Mouse (Mus musculus) neural tube, postnatal 0 days (tissue): ENCODE data around the gene Olfr316. TPM values are rescaled to one million over a fixed set of nuclear protein-coding genes. Genes with fewer than 3 reads are reported as not detected.

Source experiments
- polyA plus RNA-seq: library from polyadenylated mRNA; unstranded; fragments of >200 nt; fragmentation: Nextera tagmentation; extraction: Ambion mirVana; gene quantifications from 2 replicates; pipeline ENCODE4 v1.2.1, GENCODE M21; 2015

Olfr316 gene
- polyA plus RNA-seq, result not detected in 2 replicates

DNA sequence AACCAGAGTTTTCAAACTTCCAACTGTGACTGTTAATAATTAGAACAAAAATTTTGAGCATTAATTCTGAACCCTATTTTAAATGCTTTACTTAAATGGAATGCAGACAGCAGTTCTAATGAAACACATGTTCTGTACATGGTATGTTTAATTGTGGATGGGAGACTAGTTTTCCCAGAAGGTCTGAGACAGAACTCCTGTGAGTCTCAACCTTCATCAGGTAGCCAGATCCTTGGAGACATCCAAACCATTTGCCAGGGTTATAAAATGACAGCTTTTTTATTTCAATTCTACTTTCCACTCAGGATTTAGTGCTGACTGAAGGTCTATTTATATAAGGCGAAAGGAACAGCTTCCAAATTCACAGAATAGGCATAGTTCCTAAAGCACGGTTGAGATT, at the start of gene Olfr316:
TSS of gene Olfr316 (plus strand) at position 301 of the 400 bp plus-strand sequence.

DNA sequence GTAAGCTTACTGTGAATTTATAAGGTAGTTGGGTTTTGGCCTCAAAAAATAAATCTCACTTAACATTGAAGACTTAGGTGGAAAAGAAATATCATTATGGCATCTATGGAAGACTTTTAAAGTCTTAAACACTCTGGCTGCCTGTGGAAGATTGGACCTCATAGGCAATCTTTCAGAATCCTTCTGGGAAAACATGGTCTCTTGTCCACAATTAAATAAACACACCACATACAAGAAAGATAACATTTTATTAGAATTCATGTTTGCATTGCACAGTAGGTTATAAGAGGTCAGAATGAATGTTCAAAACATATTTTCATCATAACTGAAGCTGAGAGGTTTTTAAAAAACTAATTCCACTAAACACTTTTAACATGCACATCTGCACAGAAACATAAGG, 28.6 kb upstream of the Olfr316 start, which contains the start of gene Olfr318:
TSS of gene Olfr318 (minus strand) at position 101 of the 400 bp plus-strand sequence.

DNA sequence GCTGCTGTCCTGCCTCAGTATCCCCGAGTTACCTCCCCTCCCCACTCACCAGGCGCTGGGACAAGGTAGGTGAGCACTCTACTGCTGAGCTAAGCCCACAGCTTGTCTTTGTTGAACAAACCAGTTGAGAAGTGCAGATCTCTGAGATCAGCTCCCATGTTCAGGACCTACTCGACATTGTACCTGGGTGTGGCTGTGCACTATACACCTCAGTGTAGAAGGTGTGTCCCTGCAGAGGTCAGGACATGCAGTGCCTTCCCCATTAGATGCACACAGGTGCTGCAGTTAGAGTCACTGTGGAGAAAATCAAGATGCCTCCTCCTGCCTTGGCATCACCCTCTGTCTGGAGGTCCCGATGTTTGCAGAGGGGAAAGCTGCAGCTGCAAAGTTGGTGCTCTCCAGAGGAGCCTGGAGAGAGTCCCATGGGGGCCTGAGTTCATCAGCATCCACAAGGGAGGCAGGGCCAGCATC, 13.7 kb upstream of the Olfr316 start, which contains the start of gene Olfr317:
TSS of gene Olfr317 (minus strand) at position 421 of the 471 bp plus-strand sequence.

GRCm38 (mm10) chr11:58772888-58773287, 20.4 kb downstream of the Olfr316 start, which contains the start of gene Olfr315:
Gene Olfr315 (plus strand): TSS chr11:58773188.

DNA sequence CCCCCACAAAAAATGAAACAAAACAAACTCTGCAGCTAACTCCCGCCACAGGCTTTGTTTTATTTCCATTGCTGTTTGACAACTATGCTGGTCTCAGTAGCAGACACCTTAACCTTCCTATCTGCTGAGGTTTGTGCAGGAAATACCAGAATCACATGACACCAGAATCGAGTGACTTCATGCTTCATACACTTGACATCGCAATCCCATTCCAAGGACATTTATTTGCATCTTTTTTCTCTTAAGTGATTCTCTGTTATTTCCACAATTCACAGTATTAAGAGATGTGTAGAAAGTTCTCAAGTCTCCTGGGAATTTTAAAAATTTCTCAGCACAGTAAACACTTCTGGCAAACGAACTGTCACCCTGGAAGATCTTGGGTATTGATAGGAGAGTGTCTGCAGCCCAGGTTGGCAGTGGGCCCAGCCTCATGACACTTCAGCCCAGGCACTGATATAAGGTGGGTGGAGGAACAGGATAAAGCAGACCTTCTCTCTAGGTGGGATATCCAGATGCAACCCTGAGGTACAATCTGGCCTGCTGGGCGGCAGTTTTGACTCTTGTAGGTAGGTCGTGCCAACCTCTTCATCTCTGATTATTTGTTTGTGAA, 30.1 kb downstream of the Olfr316 start, which contains the start of gene Olfr314:
TSS of gene Olfr314 (plus strand) at position 473 of the 610 bp plus-strand sequence.

DNA sequence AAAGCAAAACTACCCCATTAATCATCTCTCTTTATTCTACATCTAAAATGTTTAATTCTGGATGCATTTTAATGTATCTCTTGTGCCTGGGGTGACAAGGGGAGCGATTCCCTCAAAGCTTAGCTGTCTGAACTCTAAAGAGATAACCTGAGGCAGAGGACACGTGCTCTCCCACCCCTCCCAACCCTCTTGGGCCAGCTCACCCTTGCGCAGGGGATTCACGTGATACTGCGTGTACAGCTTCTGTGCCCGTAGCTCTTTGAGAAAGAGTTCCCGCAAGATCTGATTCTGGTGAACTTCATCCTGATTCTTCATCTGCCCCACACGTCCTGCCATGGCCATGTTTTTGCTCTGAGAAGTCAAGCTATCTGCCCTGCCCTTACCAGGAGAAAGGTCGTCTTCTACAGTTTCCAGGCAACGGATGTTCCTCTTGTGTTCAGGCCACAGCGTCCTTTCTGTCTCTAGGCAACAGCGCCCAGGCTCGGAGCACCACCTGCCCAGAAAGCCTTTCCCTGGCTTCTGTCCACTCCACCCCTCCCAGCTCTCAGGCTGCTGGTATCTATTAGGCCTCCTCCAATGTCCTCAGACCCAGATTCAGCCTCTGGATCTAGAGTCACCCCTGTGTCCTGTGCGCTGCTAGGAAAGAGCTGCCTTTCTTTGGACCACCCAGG, 49.2 kb downstream of the Olfr316 start, which contains the start of gene Fam183b:
TSS of gene Fam183b (minus strand) at position 403 of the 671 bp plus-strand sequence.

Other genes with a start within 250 kb of the Olfr316 start
- 0.17 TPM in 1 of 2 replicates, not detected in the other for gene Olfr330, start 217.9 kb upstream of the Olfr316 start, polyA plus RNA-seq
- gene Olfr329-ps, start 206.3 kb upstream of the Olfr316 start, polyA plus RNA-seq, result 0.04 and 0.08 TPM in 2 replicates
- gene Olfr328, start 197.1 kb upstream of the Olfr316 start, polyA plus RNA-seq, result 0.12 and 0.18 TPM in 2 replicates
- 0.09 and 0.23 TPM in 2 replicates for gene Olfr224, start 182.2 kb upstream of the Olfr316 start, polyA plus RNA-seq
- gene Olfr325, start 175.0 kb upstream of the Olfr316 start, polyA plus RNA-seq, result not detected in 2 replicates
- 0.21 and 0.41 TPM in 2 replicates for gene Olfr324, start 157.6 kb upstream of the Olfr316 start, polyA plus RNA-seq
- gene 2210407C18Rik, start 136.7 kb upstream of the Olfr316 start, polyA plus RNA-seq, result not detected in 2 replicates
- not detected in 2 replicates for gene Olfr323, start 122.2 kb upstream of the Olfr316 start, polyA plus RNA-seq
- 0.46 and 0.47 TPM in 2 replicates for gene Trim58, start 112.3 kb upstream of the Olfr316 start, polyA plus RNA-seq
- gene Olfr322, start 94.0 kb upstream of the Olfr316 start, polyA plus RNA-seq, result not detected in 2 replicates
- gene Olfr320, start 71.6 kb upstream of the Olfr316 start, polyA plus RNA-seq, result not detected in 2 replicates
- gene Olfr319, start 53.6 kb upstream of the Olfr316 start, polyA plus RNA-seq, result not detected in 2 replicates
- not detected in 2 replicates for gene Olfr318, start 28.7 kb upstream of the Olfr316 start, polyA plus RNA-seq
- not detected in 2 replicates for gene Olfr317, start 13.5 kb upstream of the Olfr316 start, polyA plus RNA-seq
- not detected in 2 replicates for gene Olfr315, start 20.5 kb downstream of the Olfr316 start, polyA plus RNA-seq
- gene Olfr314, start 30.2 kb downstream of the Olfr316 start, polyA plus RNA-seq, result not detected in 2 replicates
- 15.4 and 16.6 TPM in 2 replicates for gene Fam183b, start 49.2 kb downstream of the Olfr316 start, polyA plus RNA-seq
- gene Olfr313, start 62.3 kb downstream of the Olfr316 start, polyA plus RNA-seq, result not detected in 2 replicates
- not detected in 2 replicates for gene Olfr312, start 76.5 kb downstream of the Olfr316 start, polyA plus RNA-seq
- gene Olfr311, start 86.5 kb downstream of the Olfr316 start, polyA plus RNA-seq, result not detected in 2 replicates
- gene Gm12258, start 94.4 kb downstream of the Olfr316 start, polyA plus RNA-seq, result 10.6 and 13.8 TPM in 2 replicates
- 8.7 and 8.9 TPM in 2 replicates for gene 2810021J22Rik, start 114.5 kb downstream of the Olfr316 start, polyA plus RNA-seq
- 4.1 and 5.5 TPM in 2 replicates for gene Zfp39, start 151.5 kb downstream of the Olfr316 start, polyA plus RNA-seq
- gene Btnl10, start 165.2 kb downstream of the Olfr316 start, polyA plus RNA-seq, result not detected in 2 replicates
- gene Rnf187, start 186.2 kb downstream of the Olfr316 start, polyA plus RNA-seq, result 689 and 707 TPM in 2 replicates
- gene Hist3h2ba, start 196.2 kb downstream of the Olfr316 start, polyA plus RNA-seq, result 79.4 and 87.2 TPM in 2 replicates
- 40.8 and 43.4 TPM in 2 replicates for gene Hist3h2a, start 202.0 kb downstream of the Olfr316 start, polyA plus RNA-seq
- gene Trim17, start 202.0 kb downstream of the Olfr316 start, polyA plus RNA-seq, result 0.48 and 0.62 TPM in 2 replicates
- 16.3 and 17.6 TPM in 2 replicates for gene Trim11, start 225.4 kb downstream of the Olfr316 start, polyA plus RNA-seq